Mouse (Mus musculus): Measurements from ENCODE around the gene Cbx7.

The Cbx7 gene

GRCm38 (mm10) chr15:79892995-79893823, 77.7 kb downstream of the Cbx7 start:
- peak; percentile 79 for DNase-seq (ENCODE audit: low read depth)

GRCm38 (mm10) chr15:79892213-79892541, 78.7 kb downstream of the Cbx7 start:
- DNase-seq (ENCODE audit: low read depth): peak; percentile 90

GRCm38 (mm10) chr15:79891436-79892212, 79.3 kb downstream of the Cbx7 start, which contains the start of gene Apobec3:
TSS of gene Apobec3 (plus strand) at chr15:79891659.
- DNase-seq (ENCODE audit: low read depth): peak; percentile 95

- DNase-seq (ENCODE audit: low read depth): no peak
Observed at GRCm38 (mm10) chr15:79884820-79885219, 86.1 kb downstream of the Cbx7 start.

- DNase-seq (ENCODE audit: low read depth): peak; percentile 93
Observed at GRCm38 (mm10) chr15:79883352-79883822, 87.5 kb downstream of the Cbx7 start.

- DNase-seq (ENCODE audit: low read depth): no peak
Observed at GRCm38 (mm10) chr15:79882623-79883267, 88.2 kb downstream of the Cbx7 start.

GRCm38 (mm10) chr15:79880477-79880876, 90.4 kb downstream of the Cbx7 start:
- DNase-seq (ENCODE audit: low read depth): no peak

- DNase-seq (ENCODE audit: low read depth): no peak
Observed at GRCm38 (mm10) chr15:79879319-79879718, 91.6 kb downstream of the Cbx7 start.

- no peak for DNase-seq (ENCODE audit: low read depth)
Observed at GRCm38 (mm10) chr15:79878725-79879136, 92.2 kb downstream of the Cbx7 start.

- DNase-seq (ENCODE audit: low read depth): no peak
Observed at GRCm38 (mm10) chr15:79875261-79875995, 95.5 kb downstream of the Cbx7 start.

GRCm38 (mm10) chr15:79873995-79874394, 96.9 kb downstream of the Cbx7 start:
- DNase-seq (ENCODE audit: low read depth): no peak

GRCm38 (mm10) chr15:79873545-79873944, 97.4 kb downstream of the Cbx7 start:
- DNase-seq (ENCODE audit: low read depth): no peak

- peak; percentile 34 for DNase-seq (ENCODE audit: low read depth)
Observed at GRCm38 (mm10) chr15:79867260-79868002, 103.5 kb downstream of the Cbx7 start.

Data from induced T-regulatory cell, adult 2 months (primary cell).